Mouse (Mus musculus) hindlimb bud, embryonic 11.5 days (tissue): Measurements from ENCODE around the gene Nsl1.
"Not testable (repeated sequence)": the region's sequence is repeated elsewhere in the genome, so short reads cannot be mapped to it uniquely, and the experiment has no call there.

Experiments
- DNase-seq: peaks from one replicate; pipeline ENCODE4 v3.0.0-alpha.2; 2012; ENCODE audit warnings: low read depth, low spot score; ENCODE audit errors: extremely low spot score

Gene Nsl1

DNA sequence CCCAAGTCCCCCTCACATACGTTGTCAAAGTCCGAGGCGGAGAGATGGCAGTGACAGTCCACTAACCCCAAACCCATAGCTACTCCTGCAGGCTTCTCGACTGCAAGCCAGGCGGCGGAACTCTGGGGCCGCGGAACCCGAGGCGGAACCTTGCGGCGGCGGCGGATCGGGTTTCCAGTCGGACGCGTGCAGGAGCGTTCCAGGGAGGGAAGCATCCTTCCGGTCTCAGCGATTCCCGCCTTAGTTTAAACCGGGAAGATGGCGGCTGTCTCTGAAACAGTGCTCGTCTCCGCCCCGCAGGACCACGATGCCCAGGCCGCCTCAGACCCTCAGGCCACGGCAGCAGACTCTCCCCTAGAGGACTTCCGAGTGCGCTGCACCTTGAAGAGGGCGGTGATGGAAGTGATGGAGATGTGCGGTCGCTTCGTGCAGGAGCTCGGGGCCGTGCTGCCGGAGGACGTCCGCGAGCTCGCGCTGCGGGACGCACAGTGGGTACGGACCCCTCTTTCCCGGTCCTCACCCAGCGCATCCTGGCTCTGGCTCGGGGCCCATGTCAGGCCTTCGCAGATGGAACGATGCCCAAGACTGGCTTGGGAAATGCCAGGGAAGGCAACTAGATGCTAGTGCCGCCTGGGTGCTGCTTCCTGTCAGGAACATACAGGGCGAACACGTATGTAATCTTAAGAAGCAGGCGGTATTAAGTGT, at the start of gene Nsl1, which contains the start of gene Tatdn3:
Gene Nsl1 (plus strand): TSS at position 232 of the 705 bp plus-strand sequence.
Gene Tatdn3 (minus strand): TSS at position 152 of the 705 bp plus-strand sequence.
- DNase-seq, result peak; percentile 61

DNA sequence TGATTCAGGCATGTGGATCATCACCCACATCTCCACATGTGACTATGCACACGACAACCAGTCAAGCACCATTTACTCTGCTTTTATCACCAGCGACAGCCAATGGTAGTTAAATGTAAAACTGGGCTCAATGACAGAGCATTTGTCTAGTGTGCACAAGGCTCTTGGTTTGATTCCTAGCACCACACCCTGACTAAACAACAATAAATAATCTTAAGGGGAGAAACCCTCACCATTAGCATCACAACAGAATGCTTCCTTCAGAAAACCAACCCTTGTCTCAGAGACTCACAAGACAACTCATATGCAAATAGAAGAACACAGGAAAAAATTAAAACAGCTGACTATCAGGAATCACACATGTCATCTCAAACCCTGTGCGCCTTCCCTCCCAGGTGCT, 48.5 kb upstream of the Nsl1 start:
- DNase-seq, result no peak

- DNase-seq, result no peak
These were observed 43.0 kb upstream of the Nsl1 start for GRCm38 (mm10) chr1:191019803-191020202.

GRCm38 (mm10) chr1:191020217-191020924, 42.4 kb upstream of the Nsl1 start:
- no peak for DNase-seq

DNA sequence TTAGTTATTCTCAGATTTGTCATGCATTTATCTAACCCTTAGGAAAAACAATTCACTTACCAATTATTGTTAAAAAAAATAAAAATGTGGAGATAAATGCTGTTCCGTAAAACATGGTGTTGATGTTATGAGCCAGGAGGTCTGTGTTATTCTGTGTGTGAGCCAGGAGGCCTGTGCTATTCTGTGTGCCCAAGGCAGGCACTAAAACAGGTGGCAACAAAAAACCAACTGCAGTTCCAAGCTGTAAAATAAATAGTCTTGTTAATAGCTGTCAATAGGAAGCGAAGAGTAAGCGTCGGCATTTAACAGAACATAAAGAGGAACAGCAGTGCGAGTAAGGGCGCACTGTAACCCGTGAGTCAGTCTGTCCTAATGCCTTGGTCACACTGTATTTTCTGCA, 41.8 kb upstream of the Nsl1 start:
- DNase-seq, result no peak

- no peak for DNase-seq
These were observed 39.7 kb upstream of the Nsl1 start for GRCm38 (mm10) chr1:191023140-191023539.

DNA sequence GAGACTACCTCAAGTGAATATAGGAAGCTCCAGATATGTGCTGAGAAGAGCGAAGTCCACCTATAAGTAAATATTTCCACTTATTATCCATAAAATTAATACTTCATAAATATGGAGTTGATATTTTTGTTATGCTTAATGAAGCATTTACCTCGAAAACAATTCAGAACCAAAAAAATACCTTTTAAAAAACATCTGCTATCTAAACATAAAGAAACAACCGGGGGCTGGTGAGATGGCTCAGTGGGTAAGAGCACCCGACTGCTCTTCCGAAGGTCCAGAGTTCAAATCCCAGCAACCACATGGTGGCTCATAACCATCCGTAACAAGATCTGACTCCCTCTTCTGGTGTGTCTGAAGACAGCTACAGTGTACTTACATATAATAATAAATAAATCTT, 39.0 kb upstream of the Nsl1 start:
- not testable (repeated sequence) for DNase-seq

DNA sequence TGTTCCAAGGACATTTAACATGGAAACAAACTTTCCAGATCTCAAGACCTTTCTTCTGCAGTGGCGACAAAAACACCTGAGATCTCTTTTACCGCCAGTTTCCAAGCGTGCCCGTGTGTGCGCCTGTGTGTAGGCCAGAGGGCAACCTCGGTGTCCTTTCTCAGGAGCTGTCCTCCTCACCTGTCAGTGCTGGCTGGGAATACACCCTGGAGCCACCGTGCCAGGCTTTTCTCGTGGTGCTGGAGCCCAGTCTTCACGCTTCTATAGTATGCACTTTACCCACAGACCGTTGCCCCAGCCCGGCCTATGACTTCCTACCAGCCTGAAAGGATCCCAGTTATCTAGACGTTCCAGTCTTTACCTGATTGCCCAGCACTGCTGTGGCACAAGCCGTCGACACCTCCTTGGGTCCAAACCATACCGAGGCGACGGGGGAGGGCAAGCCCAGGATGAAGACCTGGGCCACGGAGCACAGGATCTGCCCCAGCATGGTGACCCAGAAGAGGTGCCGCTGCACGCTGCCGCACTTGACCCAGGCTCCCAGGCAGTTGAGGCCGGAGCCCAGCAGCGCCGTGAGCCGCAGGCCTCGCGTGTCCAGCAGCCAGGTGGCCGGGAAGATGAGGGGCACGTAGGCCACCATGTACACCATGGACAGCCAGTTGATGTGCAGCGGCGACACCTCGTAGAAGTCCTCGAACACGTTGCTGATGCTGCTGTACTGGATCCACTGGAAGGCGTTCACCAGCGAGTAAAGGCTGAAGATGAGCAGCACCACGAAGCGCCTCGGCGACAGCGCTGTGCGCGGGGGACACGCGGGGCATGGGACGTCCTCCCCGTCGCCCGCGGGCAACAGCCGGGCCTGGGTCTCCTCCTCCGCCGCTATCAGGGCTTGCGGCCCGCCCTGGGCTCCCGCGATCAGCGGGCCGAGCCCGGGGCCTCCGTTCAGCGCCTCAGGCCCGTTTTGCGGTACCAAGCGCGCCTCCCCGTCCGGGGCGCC, 37.5 kb upstream of the Nsl1 start:
- DNase-seq, result no peak

DNA sequence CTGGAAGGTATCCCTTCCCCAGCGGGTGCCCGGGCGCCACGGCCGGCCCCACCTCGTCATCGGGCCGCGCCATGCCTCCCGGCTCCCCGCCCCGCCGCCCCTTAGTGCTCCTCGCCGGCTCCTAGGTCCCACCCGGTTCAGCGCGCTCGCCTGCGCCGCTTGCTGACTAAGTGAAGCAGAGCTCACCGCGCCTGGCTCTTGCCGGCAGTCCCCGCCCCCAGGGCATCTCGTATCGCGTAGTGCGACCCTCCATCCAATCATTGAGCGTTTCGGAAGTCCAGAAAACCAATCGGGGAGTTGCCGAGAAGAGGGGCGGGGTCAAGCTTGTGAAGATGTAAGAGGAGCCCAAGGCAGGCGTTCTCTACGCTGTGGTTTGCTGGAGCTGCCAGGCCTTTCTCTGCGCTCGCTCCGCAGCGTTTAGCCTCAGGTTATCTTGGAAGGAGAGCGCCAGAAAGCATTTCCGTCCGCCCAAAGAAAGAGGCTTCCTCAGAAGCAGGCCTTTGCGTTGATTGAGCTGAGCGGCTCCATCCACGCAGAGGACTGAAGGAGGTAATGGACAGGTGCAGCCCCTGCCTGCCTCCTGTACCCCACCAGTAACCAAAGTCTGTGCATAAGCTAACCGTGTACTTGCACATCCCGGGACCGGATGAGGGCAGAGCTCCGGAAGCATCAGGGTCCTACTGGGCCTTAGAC, 36.6 kb upstream of the Nsl1 start, which contains the start of gene Flvcr1:
Gene Flvcr1 (minus strand): TSS at position 138 of the 693 bp plus-strand sequence.
- peak; percentile 97 for DNase-seq

GRCm38 (mm10) chr1:191030182-191030581, 32.6 kb upstream of the Nsl1 start:
- no peak for DNase-seq

DNA sequence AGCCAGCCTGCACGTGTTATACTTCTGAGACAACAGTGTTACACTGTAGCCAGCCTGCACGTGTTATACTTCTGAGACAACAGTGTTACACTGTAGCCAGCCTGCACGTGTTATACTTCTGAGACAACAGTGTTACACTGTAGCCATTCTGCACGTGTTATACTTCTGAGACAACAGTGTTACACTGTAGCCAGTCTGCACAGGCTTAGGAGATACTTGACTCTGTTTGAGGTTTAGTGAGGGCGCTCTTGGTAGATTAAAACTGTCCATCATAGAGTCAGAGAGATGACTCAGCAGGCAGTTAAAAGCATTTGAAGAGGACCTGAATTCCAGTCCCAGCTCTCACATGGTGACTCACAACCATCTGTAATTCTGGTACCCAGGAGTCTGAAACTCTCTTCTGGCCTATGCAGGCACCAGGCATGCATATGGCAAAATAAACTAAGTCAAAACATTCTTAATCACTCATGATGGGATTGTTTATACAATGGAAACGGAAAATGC, 31.8 kb upstream of the Nsl1 start:
- DNase-seq, result not testable (repeated sequence)

GRCm38 (mm10) chr1:191035649-191036048, 27.2 kb upstream of the Nsl1 start:
- no peak for DNase-seq

DNA sequence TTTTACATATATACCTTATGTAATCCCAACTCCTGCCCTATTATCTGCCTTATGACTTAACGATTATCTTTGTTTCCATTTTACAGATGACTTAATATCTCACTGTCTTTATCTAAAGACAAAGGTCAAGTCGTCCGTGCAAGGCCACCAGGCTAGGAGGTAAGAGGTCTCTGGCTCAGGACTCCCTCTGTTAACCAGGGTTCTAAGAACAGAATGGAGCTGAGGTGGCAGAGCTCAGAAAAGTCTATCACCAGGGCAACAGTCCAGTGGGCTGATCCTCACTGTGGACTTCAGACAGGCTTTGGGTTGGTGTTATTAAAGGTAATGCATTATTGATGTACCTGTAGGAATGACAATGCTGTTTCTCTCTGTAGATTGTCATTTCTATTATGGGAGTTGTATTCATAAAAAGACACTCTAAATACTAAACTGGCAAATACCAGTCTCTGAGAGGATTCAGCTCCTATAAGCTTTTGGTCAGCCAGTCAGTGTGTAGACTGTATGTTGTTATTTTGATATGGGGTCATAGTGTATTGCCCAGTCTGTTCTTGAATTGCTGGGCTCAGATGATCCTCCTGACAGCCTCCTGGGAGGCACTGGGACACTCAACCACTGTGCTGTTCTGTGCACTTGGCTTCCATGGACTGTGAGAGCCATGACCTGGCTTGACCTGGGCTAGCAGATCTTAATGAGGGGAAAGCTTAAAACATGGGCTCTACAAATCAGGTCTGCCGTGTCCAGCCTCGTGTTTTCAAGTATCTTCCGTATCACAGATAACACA, 26.1 kb upstream of the Nsl1 start, which contains the start of gene Spata45:
Gene Spata45 (plus strand): TSS at position 86 of the 781 bp plus-strand sequence.
- no peak for DNase-seq

GRCm38 (mm10) chr1:191037999-191038398, 24.8 kb upstream of the Nsl1 start:
- no peak for DNase-seq

GRCm38 (mm10) chr1:191041352-191041751, 21.5 kb upstream of the Nsl1 start:
- no peak for DNase-seq

DNA sequence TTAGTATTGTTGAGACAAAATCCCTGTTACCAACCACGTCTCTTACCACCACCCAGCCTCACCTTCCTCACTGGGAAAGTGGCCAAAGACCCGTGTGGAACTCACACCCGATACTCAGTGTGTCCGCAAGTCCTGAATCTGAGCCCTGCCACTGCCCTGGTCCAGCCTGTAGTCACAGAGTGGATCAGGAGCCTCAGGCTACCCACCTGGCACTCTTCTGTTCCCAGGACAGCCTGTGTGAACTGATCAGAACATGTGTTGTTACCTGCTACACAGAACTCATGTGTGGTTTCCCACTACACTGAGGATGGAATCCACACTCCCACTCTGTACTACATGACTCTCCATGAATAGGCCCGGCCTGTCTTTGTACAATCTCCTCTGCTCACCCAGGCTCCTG, 20.7 kb upstream of the Nsl1 start:
- no peak for DNase-seq

DNA sequence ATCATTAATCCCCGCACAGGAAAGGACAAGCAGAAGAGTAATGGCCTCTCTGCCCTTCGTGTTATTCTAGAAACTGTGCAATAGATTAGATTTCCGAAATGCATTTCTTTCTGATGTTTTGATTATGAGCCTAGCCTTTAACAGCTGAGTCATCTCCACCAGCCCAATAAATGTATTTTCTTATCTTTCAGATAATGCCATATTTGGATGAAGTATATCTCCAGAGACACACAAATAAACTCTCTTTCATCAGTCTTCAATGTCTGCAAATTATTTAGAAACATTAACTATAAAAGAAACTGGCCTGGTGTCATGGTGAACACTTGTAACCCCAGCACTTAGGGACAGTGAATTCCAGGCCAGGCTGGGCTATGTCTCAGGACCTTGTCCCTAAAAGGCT, 20.1 kb upstream of the Nsl1 start:
- DNase-seq, result no peak

DNA sequence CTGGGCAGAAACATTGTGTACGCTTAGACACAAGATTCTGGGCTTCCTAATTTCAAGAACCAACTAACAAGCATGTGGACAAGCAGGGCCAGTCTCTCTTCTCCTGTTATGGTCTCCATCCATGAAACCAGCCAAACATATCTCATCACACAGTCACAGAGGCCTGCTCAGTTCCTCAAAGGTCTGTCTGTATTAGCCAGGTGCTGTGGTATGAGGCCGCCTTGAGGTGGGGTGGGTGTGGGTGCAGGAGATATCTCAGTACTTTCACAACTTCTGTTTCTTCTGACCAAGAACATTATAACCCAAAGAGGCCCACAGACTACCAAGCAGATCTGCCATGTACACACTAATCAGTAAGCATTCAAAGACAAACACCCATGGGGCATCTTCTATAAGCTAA, 17.5 kb upstream of the Nsl1 start:
- DNase-seq, result no peak

GRCm38 (mm10) chr1:191046231-191046824, 16.5 kb upstream of the Nsl1 start:
- DNase-seq, result no peak
